Mouse (Mus musculus): ENCODE measurements around the gene Pip5kl1.
A peak's percentile ranks its signal among the peaks of the same experiment; 100 is the strongest.

Pip5kl1 gene

DNA sequence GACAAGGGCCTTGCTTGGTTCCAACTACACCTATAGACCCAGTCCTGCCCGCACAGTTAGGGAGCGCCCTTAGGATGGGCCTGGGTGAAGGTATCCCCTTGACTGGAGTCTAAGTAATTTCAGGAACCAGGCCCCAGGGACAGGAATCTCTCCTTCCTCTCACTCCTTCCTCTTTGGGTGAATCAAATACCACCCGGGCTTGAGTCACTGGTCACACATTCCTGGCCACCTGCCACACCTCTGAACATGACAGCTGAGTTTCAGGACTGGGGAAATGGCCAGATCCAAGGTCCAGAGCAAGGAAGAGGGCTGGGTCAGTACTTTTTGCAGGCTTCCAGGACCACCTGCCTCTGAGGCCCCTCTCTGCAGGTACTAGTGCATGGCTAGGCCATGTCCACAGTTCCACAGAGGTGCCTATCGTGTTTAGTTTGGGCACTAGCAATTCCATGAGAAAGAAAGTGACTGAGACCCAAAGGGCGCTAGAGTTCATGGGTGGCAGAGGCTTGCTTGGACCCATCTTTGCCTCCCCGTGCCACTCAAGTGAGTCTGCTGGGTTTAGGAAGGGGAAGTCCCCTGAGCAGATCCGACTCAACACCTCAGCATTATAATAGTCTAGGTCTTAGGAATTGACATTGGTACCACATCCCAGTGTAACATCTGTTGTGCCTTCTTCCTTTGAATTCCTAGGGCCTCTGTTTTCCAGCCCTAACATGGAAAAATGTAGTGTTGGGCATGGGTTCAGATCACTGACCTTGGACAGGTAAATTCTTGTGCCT lies 26.4 kb upstream of the Pip5kl1 start:
- no peak for DNase-seq (ENCODE audit: low spot score)

DNA sequence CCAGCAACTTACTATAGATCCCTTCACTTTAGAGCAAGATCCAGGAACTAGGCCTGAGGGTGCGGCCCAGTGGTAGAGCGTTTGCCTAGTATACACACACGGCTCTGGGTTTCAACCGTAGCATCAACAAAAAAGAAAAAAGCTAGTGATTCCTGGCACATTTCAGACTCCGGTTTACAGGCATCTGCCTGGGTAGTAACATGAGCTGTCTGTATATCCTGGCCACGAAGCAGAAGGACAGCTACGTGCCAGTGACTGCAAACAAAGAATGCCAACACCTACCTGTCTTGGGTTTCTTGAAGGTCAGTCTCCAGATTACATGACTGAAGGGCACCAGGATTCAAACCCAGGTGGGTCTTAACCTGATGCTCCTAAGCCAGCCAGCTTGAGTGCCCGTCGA lies 25.4 kb upstream of the Pip5kl1 start:
- no peak for DNase-seq (ENCODE audit: low spot score)

DNA sequence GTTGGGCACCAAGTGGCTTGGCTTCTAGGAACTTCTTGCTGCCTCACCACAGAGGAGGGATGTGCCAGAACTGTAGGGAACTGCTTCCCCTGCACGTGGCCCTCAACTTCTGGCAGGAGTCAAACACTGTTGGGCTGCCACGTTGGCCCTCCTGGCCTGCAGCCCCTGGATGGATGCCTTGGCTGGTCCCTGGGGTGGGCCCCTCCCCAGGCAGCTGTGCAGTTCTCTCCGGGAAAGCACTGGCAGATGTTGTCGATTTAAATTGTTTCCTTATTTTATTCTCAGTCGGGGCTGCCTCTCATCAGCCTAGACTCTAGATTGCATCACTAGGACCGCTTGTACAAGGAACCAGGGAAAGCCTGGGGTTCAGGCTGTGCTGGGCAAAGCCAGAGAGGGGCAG lies 24.8 kb upstream of the Pip5kl1 start:
- no peak for DNase-seq (ENCODE audit: low spot score)

DNA sequence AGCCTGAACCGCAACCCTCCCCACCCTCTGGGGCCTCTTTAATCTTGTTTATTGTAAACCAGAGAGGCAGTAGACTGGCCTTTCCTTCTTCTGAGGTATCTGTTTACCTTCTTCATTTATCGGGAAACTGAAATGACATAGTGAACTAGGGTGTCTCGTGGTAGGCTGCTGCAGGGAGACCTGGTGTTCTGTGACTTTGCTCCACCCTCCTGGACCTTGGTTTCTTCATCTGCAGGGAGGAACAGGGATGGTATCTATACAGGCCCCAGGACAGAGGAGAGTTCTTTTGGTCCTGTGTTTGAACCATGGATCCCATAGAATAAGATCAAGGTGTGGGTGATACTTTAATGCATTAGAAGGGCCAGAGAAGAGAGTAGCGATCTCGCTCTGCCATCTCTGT lies 23.4 kb upstream of the Pip5kl1 start:
- no peak for DNase-seq (ENCODE audit: low spot score)

DNA sequence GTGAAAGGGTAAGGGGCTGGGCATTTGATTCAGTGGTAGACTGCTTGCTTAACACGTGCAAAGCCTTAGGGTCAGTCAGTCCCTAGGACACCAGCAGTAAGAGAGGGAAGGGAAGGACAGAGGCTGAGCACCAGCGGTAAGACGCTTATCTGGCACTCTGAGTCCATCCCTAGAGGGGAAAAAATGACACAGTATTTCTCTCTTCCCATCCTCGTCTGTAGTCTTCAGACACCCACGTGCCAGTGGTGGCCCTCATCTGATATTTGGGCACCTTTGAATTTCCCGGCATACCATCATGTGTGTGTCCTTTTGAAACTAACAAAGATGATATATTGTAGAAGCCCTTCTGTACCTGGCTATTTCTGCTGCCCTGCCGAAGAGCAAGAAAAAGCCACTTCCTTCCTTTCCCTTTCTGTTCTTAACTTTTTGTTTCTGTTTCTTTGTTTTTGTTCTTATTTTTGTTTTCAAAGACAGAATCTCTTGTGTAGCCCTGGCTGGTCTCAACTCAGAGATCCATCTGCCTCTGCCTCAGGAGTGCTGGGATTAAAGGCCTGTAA lies 20.9 kb upstream of the Pip5kl1 start:
- no peak for DNase-seq (ENCODE audit: low spot score)

DNA sequence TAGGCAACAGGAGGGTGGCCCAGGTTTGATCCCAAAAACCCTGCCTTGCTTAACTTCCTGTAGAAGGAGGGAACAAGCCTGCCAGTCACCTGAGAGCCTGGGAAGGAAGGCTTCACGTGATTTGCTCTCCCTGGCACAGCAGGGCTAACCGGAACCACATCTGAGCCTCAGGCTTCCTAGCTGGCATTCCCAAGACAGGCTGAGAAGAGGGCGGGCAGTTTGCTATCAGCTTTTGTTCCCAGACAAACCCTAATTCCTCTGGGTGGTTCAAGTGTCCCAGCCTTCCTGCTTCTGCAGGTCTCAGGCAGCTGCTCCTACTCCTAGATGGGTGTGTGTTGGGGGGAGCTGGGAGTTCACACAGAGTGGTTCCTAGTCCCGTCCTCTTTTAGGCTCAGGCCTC lies 19.1 kb upstream of the Pip5kl1 start:
- no peak for DNase-seq (ENCODE audit: low spot score)

DNA sequence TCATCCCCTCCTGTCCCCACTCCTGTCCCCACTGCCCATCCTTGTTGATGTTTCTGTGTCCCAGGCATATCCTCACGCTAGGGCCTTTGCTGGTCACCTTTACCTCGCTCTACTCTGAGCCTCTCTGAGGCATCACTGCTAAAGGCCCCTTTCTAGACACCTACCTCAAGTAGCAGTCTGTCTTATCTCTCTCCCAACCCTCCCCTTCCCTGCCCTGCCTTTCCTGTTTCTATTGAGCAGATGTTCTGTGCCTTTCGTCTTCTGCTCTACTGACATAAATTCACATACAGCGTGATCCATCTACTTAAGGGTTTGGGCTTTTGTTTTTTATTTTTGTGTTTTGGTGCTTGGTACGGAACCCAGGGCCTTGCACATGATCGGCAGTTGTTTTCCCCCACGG lies 18.6 kb upstream of the Pip5kl1 start:
- DNase-seq (ENCODE audit: low spot score), result no peak

GRCm38 (mm10) chr2:32559570-32559969 lies 15.0 kb upstream of the Pip5kl1 start:
- peak; percentile 66 for DNase-seq (ENCODE audit: low spot score)

DNA sequence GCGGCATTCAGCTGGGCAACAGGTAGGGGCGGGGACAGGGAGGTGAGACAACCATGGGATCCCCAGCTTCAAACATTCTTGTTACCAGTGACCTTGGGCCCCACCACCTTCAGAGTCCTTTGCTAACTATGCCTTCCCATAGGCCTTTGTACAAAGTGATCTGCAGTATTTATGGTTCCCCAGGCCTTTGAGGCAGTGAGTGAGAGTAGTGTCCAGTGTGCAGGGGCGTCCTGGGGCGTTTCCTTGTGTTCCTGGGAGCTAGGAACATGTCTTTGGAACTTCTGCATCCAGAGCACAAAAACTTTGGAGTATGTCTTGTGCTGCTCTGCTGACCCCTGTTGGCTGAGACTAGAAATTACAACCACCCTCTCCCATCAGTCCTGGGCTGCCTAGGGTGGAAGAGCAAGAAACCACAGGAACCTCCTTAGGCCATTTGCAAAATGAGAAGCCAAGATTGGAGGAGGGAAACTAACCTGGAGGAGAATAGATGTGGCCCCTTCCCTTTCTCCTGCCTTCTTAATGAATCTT lies 8.0 kb upstream of the Pip5kl1 start:
- peak; percentile 61 for DNase-seq (ENCODE audit: low spot score)

DNA sequence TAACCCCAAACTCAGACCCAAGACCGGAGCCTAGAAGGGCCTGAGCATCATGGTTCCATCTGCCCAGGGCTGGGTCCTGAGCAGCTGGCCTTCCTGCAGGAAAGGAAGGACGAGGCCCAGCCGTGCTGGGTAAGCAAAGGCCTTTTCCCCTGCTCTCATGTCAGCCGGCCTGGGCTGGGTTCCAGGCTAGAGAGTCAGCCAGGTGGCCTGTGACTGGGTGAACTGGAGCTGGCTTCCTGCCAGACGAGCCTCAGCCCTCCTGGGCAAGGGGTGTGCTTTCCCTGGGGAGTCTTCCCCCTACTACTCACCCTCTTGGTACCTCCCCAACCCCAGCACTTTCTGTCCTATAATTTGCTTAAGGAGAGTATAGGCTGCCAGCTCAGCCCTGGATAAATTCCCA lies 6.4 kb upstream of the Pip5kl1 start:
- DNase-seq (ENCODE audit: low spot score), result no peak

- no peak for DNase-seq (ENCODE audit: low spot score)
These were observed 5.7 kb upstream of the Pip5kl1 start for GRCm38 (mm10) chr2:32568941-32569340.

- DNase-seq (ENCODE audit: low spot score), result peak; percentile 87
These were observed 3.7 kb upstream of the Pip5kl1 start, which contains the start of gene Dpm2 for GRCm38 (mm10) chr2:32570698-32571494. TSS of gene Dpm2 (plus strand) at chr2:32570858.

- no peak for DNase-seq (ENCODE audit: low spot score)
These were observed 2.4 kb upstream of the Pip5kl1 start for GRCm38 (mm10) chr2:32572196-32572595.

DNA sequence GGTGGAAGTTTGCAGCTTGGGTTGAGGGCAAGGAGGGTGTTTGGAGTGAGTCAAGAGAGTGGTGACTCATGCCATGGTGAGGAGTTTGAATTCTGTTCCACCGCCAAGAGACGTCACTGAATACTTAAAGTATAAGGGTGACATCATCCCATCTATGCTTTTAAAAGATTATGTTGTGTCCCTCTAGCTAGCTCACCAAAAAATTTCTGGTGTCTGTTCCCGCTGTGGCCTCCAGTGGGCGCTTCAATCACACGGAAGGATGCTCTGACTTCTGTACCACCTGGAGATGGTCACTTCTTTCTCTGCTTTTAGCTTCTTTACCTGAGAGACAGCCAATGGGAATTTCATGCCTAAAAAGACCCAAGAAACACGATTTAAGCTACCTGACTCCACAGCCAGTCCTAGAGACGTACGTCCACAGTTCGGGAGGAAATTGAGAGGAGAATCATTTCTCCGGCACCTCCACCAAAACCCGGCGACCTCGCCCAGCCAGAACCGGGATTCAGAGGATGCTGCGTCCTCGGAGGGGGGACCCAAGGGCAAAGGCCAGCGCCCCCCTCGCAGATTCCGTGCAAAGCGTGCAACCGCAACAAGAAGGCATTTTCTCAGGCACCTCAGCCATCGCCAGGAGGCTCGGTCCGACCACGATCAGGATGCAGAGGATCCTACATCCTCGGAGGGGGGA lies 446 bp downstream of the Pip5kl1 start:
- peak; percentile 70 for DNase-seq (ENCODE audit: low spot score)

DNA sequence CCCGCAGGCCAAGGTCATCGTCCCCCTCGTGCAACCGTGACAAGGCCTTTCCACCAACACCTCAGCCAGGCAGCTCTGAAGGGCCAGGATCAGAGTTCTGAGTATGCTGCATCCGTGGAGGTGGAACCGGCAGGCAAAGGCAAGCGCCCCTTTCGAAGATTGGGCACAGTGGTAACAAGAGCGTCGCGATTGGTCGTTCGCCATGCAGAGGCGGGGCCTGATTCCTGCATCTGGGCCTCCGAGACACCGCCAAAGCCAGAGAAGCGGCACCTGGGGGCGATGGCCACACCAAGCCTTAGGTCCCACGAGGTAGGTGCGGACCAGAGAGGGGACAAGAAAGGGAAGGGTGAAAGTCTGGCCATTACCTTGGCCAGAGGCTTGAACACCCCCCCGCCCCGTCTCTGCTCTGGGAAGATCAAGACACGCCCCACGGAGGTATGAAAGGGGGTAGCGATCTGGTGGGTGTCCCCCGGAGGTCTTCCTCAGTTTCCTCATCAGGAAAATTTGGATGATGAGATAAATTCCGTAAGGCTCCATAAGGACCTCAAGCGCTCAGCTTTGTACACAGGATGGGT lies 1.1 kb downstream of the Pip5kl1 start, which contains the start of gene 9430097D07Rik:
9430097D07Rik (minus strand) TSS at position 99 of the 575 bp plus-strand sequence.
- DNase-seq (ENCODE audit: low spot score), result peak; percentile 61

GRCm38 (mm10) chr2:32576532-32576931 lies 1.9 kb downstream of the Pip5kl1 start:
- DNase-seq (ENCODE audit: low spot score), result no peak

- DNase-seq (ENCODE audit: low spot score), result no peak
These were observed 3.8 kb downstream of the Pip5kl1 start for GRCm38 (mm10) chr2:32578146-32579046.

- DNase-seq (ENCODE audit: low spot score), result peak; percentile 75
These were observed 7.0 kb downstream of the Pip5kl1 start for GRCm38 (mm10) chr2:32581450-32582095.

DNA sequence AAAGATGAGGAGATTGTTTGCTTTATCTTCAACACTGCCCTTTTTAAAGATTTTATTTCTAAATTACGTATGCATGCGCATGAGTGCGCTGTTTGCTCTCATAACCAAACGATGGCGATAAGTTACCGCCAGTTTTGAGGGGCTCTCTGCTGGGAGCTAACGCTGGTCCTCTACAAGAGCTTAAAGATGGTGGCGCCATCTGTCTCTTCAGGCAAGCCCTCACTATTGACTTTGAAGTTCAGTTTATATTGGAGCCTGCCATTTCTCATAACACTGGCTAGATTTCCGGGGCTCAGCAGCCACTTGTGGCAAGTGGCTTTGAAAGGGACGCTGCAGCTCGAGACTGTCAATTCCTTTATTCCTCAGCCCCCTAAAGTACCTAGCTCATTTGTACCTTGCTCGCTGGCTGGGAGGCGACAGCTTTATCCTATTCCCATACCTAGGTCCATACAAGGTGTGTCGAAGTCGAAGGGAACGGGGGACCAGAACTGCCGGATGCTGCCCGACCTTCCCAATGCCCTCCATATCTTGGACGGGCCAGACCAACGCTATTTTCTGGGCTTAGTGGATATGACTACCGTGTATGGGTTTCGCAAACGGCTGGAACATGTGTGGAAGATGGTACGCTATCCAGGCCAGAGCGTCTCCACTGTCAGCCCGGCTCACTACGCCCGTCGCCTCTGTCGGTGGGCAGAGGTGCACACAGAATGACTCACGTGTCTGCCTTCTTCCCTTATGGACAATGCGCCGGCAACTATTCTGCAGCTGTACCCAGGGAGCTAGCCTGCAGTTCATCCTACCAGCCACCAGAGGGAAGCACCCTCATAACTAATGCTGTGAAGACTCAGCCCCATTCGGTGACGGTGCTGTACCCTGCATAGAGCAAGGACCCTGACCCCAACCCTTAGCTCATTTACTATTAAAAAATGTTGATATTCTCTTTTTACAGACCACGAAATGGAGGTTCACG lies 8.5 kb downstream of the Pip5kl1 start:
- DNase-seq (ENCODE audit: low spot score), result peak; percentile 88
